Mouse (Mus musculus): ENCODE data around the gene Foxo6. TPM values are rescaled to one million over a fixed set of nuclear protein-coding genes. Genes with fewer than 3 reads are reported as not detected.

The Foxo6 gene
- total and polyA plus RNA-seq, 3 experiments: not detected

DNA sequence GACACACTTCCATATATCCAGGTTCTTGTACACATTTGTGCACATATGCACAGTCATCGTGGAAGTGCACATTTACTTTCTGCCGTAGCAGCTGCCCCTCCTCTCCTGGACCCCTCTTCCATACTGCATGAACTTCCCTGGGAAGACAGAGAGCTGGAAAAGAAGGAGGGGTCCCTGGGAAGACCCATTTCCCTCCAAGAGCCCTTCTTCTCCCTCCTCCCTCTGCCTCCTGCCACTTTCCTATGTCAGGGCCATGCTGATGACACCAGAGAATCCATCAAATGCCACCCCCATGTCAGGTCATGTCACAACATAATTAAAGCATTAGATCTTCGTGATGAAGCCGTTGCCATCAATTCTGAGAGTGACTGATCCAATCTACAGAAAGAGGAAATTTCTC lies 38.6 kb upstream of the Foxo6 start:
- no peak for DNase-seq (ENCODE audit: low spot score)
- no peaks in the 10 kb centered on the region for H3K27me3 ChIP-seq (ENCODE audit: insufficient read depth, low read length)
- no peaks in the 10 kb centered on the region for H3K36me3 ChIP-seq (replicated peaks)
- H3K4me1 ChIP-seq (ENCODE audit: insufficient read depth, low read depth, low read length): no peaks in the 10 kb centered on the region
- peaks cover 40% of the 10 kb centered on the region for H3K9me3 ChIP-seq (replicated peaks)
- TF ChIP-seq CTCF (IDR thresholded peaks at IDR 0.05; ENCODE audit: low read depth, low read length): no peak
- no peak for TF ChIP-seq POLR2AphosphoS5 (IDR thresholded peaks at IDR 0.05; ENCODE audit: insufficient replicate concordance, low read depth, low read length)
- no peak for TF ChIP-seq TAL1 (conservative IDR thresholded peaks at IDR 0.05; ENCODE audit: low read depth, low read length)
- no peak for TF ChIP-seq GATA1 (IDR thresholded peaks at IDR 0.05; ENCODE audit: borderline replicate concordance, low read length)
- TF ChIP-seq GATA2 (IDR thresholded peaks at IDR 0.05; ENCODE audit: borderline replicate concordance, low read depth, low read length): no peak
- H3K4me3 ChIP-seq (ENCODE audit: low read depth, low read length): no peak overlapping the region
- no peak for ATAC-seq (ENCODE audit: extremely low read depth, insufficient number of reproducible peaks, low FRiP score, poor library complexity, severe bottlenecking)

DNA sequence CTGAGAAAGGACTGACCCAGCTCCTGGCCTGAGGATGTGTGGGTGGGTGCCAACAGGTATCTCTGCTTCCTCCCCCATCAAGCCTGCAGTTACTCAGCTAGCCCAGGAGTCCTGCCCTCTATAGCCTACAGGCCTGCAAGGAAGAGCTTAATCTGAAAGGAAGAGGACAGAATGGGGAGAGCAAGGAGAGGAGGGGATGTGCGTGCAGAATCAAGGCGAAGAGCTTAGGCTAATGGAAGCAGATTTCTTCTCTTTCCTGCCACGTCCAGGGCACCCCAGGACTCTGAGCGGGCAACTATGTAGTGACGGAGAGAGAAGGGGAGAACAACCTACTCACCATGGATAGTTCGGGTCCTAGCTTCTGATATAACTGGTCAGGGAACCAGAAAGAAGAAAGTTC lies 37.9 kb upstream of the Foxo6 start:
- Histone ChIP-seq H3K9me3 (replicated peaks) (peaks cover 41% of the 10 kb centered on the region), H3K36me3 (replicated peaks) (no peaks in the 10 kb centered on the region), H3K4me1 (ENCODE audit: insufficient read depth, low read depth, low read length) (no peaks in the 10 kb centered on the region), H3K27me3 (ENCODE audit: insufficient read depth, low read length) (no peaks in the 10 kb centered on the region), H3K4me3 (ENCODE audit: low read depth, low read length) (no peak overlapping the region)
- DNase-seq (ENCODE audit: low spot score) (no peak), ATAC-seq (ENCODE audit: extremely low read depth, insufficient number of reproducible peaks, low FRiP score, poor library complexity, severe bottlenecking) (no peak)
- no peak for TF ChIP-seq CTCF (IDR thresholded peaks at IDR 0.05; ENCODE audit: low read depth, low read length)
- no peak for TF ChIP-seq GATA2 (IDR thresholded peaks at IDR 0.05; ENCODE audit: borderline replicate concordance, low read depth, low read length)

DNA sequence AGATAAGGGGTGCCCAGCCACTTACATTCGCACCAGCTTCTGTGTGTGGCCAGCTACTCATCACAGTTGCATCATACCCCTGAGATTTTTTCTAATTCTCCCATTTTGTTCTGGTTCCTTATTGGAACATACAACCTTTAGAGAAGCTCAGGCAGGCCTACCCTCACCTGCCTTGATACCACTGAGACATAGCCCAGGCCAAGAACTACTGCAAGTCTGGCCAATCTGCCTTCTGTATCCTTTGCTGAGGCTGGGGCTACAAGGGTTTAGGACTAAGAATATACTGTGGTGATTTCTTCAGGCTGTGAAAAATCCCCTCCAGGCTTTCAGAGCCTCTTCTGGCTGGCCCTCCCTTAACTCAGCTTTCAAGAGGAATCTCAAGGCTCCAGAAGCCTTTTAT lies 36.7 kb upstream of the Foxo6 start:
- TF ChIP-seq GATA2 (IDR thresholded peaks at IDR 0.05; ENCODE audit: borderline replicate concordance, low read depth, low read length): no peak
- DNase-seq (ENCODE audit: low spot score) (no peak), ATAC-seq (ENCODE audit: extremely low read depth, insufficient number of reproducible peaks, low FRiP score, poor library complexity, severe bottlenecking) (no peak)
- no peak overlapping the region for H3K4me3 ChIP-seq (ENCODE audit: low read depth, low read length)
- H3K4me1 ChIP-seq (ENCODE audit: insufficient read depth, low read depth, low read length): no peaks in the 10 kb centered on the region
- H3K36me3 ChIP-seq (replicated peaks): no peaks in the 10 kb centered on the region
- no peaks in the 10 kb centered on the region for H3K27me3 ChIP-seq (ENCODE audit: insufficient read depth, low read length)
- peaks cover 39% of the 10 kb centered on the region for H3K9me3 ChIP-seq (replicated peaks)

DNA sequence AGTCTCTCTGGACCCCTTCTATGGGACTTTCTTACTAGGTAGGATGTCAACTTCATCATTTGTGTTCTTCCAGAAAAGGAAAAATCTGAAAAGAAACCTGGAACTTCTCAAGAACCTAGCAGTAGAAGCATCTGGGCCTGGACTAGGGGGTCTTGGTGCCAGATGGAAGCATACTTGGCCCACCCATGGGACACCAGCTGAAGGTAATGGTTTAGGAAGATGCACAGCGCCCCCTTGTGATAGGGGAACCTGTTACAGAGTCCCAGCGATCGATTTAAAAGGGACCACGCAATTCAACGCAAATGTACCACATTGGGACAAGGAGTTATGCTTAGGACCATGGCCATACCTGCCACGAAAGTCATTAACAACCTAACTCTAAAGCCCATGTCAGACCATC lies 36.0 kb upstream of the Foxo6 start:
- Histone ChIP-seq H3K9me3 (replicated peaks) (peaks cover 38% of the 10 kb centered on the region), H3K36me3 (replicated peaks) (no peaks in the 10 kb centered on the region), H3K27me3 (ENCODE audit: insufficient read depth, low read length) (no peaks in the 10 kb centered on the region), H3K4me3 (ENCODE audit: low read depth, low read length) (no peak overlapping the region), H3K4me1 (ENCODE audit: insufficient read depth, low read depth, low read length) (no peaks in the 10 kb centered on the region)
- no peak for TF ChIP-seq CTCF (IDR thresholded peaks at IDR 0.05; ENCODE audit: low read depth, low read length)
- TF ChIP-seq TAL1 (conservative IDR thresholded peaks at IDR 0.05; ENCODE audit: low read depth, low read length): no peak
- no peak for TF ChIP-seq GATA1 (IDR thresholded peaks at IDR 0.05; ENCODE audit: borderline replicate concordance, low read length)
- no peak for TF ChIP-seq GATA2 (IDR thresholded peaks at IDR 0.05; ENCODE audit: borderline replicate concordance, low read depth, low read length)
- no peak for TF ChIP-seq POLR2AphosphoS5 (IDR thresholded peaks at IDR 0.05; ENCODE audit: insufficient replicate concordance, low read depth, low read length)
- ATAC-seq (ENCODE audit: extremely low read depth, insufficient number of reproducible peaks, low FRiP score, poor library complexity, severe bottlenecking): no peak
- DNase-seq (ENCODE audit: low spot score): no peak

DNA sequence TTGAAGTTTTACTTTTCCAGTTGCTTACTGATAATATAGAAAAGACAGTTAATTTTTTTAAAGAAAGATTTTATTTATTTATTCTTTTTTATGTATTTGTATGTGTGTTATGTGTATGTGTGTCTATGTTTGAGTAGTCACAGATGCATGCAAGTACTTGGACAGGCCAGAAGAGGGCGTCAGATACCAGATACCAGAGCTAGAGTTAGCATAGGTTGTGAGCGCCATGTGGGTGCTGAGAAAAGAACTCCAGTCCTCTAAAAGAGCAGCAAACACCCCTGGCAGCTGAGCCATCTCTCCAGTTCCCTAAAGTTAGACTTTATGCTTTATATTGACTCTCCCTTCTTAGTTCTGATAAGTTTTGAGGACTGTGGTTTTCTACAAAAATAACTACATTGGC lies 30.4 kb upstream of the Foxo6 start:
- no peaks in the 10 kb centered on the region for H3K4me1 ChIP-seq (ENCODE audit: insufficient read depth, low read depth, low read length)
- TF ChIP-seq CTCF (IDR thresholded peaks at IDR 0.05; ENCODE audit: low read depth, low read length) (no peak), POLR2AphosphoS5 (IDR thresholded peaks at IDR 0.05; ENCODE audit: insufficient replicate concordance, low read depth, low read length) (no peak), GATA1 (IDR thresholded peaks at IDR 0.05; ENCODE audit: borderline replicate concordance, low read length) (no peak), GATA2 (IDR thresholded peaks at IDR 0.05; ENCODE audit: borderline replicate concordance, low read depth, low read length) (no peak), TAL1 (conservative IDR thresholded peaks at IDR 0.05; ENCODE audit: low read depth, low read length) (no peak)
- no peak for DNase-seq (ENCODE audit: low spot score)
- no peaks in the 10 kb centered on the region for H3K27me3 ChIP-seq (ENCODE audit: insufficient read depth, low read length)
- H3K9me3 ChIP-seq (replicated peaks): peaks cover 28% of the 10 kb centered on the region
- no peak overlapping the region for H3K4me3 ChIP-seq (ENCODE audit: low read depth, low read length)
- ATAC-seq (ENCODE audit: extremely low read depth, insufficient number of reproducible peaks, low FRiP score, poor library complexity, severe bottlenecking): no peak
- H3K36me3 ChIP-seq (replicated peaks): no peaks in the 10 kb centered on the region

DNA sequence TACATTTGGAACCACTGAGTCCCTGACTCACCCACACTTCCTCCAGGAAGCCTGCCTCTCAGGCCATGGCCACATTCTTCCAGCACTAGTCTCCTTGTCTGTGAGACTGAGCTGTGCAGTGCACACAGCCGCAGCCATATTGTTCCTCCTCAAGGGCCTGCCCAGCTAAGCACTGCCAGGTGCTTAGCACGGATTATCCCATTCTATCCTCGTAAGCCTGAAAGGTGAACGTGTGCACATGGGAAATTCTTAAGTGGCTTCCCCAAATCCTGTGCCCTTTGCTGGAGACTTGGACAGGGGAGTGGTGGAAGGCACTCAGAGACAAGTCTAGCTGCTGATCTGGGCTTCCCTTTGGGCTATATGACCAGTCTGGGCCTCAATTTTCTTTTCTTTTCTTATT lies 29.6 kb upstream of the Foxo6 start:
- no peak overlapping the region for H3K4me3 ChIP-seq (ENCODE audit: low read depth, low read length)
- no peaks in the 10 kb centered on the region for H3K27me3 ChIP-seq (ENCODE audit: insufficient read depth, low read length)
- H3K4me1 ChIP-seq (ENCODE audit: insufficient read depth, low read depth, low read length): no peaks in the 10 kb centered on the region
- DNase-seq (ENCODE audit: low spot score): no peak
- no peaks in the 10 kb centered on the region for H3K36me3 ChIP-seq (replicated peaks)
- TF ChIP-seq GATA2 (IDR thresholded peaks at IDR 0.05; ENCODE audit: borderline replicate concordance, low read depth, low read length) (no peak), GATA1 (IDR thresholded peaks at IDR 0.05; ENCODE audit: borderline replicate concordance, low read length) (no peak), POLR2AphosphoS5 (IDR thresholded peaks at IDR 0.05; ENCODE audit: insufficient replicate concordance, low read depth, low read length) (no peak), CTCF (IDR thresholded peaks at IDR 0.05; ENCODE audit: low read depth, low read length) (no peak), TAL1 (conservative IDR thresholded peaks at IDR 0.05; ENCODE audit: low read depth, low read length) (no peak)
- no peak for ATAC-seq (ENCODE audit: extremely low read depth, insufficient number of reproducible peaks, low FRiP score, poor library complexity, severe bottlenecking)
- H3K9me3 ChIP-seq (replicated peaks): peaks cover 24% of the 10 kb centered on the region

DNA sequence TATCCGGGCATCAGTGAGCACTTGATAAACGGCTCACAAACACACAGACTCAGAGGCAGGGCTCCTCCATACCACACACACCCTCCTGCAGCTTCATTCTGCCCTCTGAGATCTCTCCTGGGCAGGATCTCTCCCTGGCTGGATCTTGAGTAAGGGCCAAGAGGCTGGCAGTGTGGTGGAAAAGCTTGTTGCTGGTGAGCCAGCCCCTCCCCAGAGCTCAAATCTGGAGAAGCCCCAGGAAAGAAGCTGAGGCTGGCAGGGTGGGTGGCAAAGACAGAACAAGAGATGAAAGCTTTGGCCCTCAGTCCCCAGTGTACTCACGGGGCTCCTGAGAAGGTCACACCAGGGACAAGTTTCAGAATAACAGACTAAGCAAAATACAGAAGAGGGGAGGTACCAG lies 27.4 kb upstream of the Foxo6 start:
- no peak overlapping the region for H3K4me3 ChIP-seq (ENCODE audit: low read depth, low read length)
- H3K36me3 ChIP-seq (replicated peaks): no peaks in the 10 kb centered on the region
- ATAC-seq (ENCODE audit: extremely low read depth, insufficient number of reproducible peaks, low FRiP score, poor library complexity, severe bottlenecking) (no peak), DNase-seq (ENCODE audit: low spot score) (no peak)
- TF ChIP-seq GATA2 (IDR thresholded peaks at IDR 0.05; ENCODE audit: borderline replicate concordance, low read depth, low read length) (no peak), POLR2AphosphoS5 (IDR thresholded peaks at IDR 0.05; ENCODE audit: insufficient replicate concordance, low read depth, low read length) (no peak), CTCF (IDR thresholded peaks at IDR 0.05; ENCODE audit: low read depth, low read length) (no peak), GATA1 (IDR thresholded peaks at IDR 0.05; ENCODE audit: borderline replicate concordance, low read length) (no peak), TAL1 (conservative IDR thresholded peaks at IDR 0.05; ENCODE audit: low read depth, low read length) (no peak)
- H3K27me3 ChIP-seq (ENCODE audit: insufficient read depth, low read length): no peaks in the 10 kb centered on the region
- peaks cover 21% of the 10 kb centered on the region for H3K9me3 ChIP-seq (replicated peaks)
- no peaks in the 10 kb centered on the region for H3K4me1 ChIP-seq (ENCODE audit: insufficient read depth, low read depth, low read length)
